Mouse (Mus musculus) midbrain, embryonic 16.5 days (tissue): ENCODE data around the gene Myl10. TPM values are rescaled to one million over a fixed set of nuclear protein-coding genes. Genes with fewer than 3 reads are reported as not detected.

Experiments
- ATAC-seq: fragments of 200-750 bp; cut with Nextera tagmentation; 2 replicates; pipeline ENCODE4 v1.8.0; 2017; ENCODE audit warnings: moderate TSS enrichment
- H3K27ac ChIP-seq: fragments of 300-500 bp; sonication (generic); 2 replicates; pipeline ENCODE4 v1.5.1; 2014; ENCODE audit warnings: mild to moderate bottlenecking, low read length, mixed read lengths
- H3K27me3 ChIP-seq: fragments of 300-500 bp; sonication (generic); 2 replicates; pipeline ENCODE4 v1.6.1; 2014; ENCODE audit warnings: low read depth, low read length, mixed read lengths; ENCODE audit not compliant: control insufficient read depth, insufficient read depth
- H3K36me3 ChIP-seq: fragments of 300-500 bp; sonication (generic); 2 replicates; pipeline ENCODE4 v1.6.1; 2014; ENCODE audit warnings: mild to moderate bottlenecking, low read length, moderate library complexity, mixed read lengths; ENCODE audit not compliant: control insufficient read depth, insufficient read depth
- H3K4me1 ChIP-seq: fragments of 300-500 bp; sonication (generic); 2 replicates; pipeline ENCODE4 v1.6.1; 2014; ENCODE audit warnings: mild to moderate bottlenecking, low read length, mixed read lengths; ENCODE audit not compliant: control insufficient read depth, insufficient read depth
- H3K4me2 ChIP-seq: fragments of 300-500 bp; sonication (generic); 2 replicates; pipeline ENCODE4 v1.6.1; 2014; ENCODE audit warnings: mild to moderate bottlenecking, low read length, mixed read lengths
- H3K4me3 ChIP-seq: fragments of 300-500 bp; sonication (generic); 2 replicates; pipeline ENCODE4 v1.5.1; 2014; ENCODE audit warnings: low read depth, mild to moderate bottlenecking, low read length, moderate library complexity, mixed read lengths
- H3K9ac ChIP-seq: fragments of 300-500 bp; sonication (generic); 2 replicates; pipeline ENCODE4 v1.6.1; 2014; ENCODE audit warnings: low read depth, low read length, mixed read lengths
- H3K9me3 ChIP-seq: fragments of 300-500 bp; sonication (generic); replicated peaks from 2 replicates; pipeline ENCODE4 v1.6.1; 2014; ENCODE audit warnings: mild to moderate bottlenecking, low read length, mixed read lengths; ENCODE audit not compliant: control insufficient read depth, poor library complexity, severe bottlenecking
- WGBS: fragments of 180-500 bp; shearing (Covaris S2); extraction: QIAGEN DNeasy Blood & Tissue Kit; methylation state at CpG from one replicate; pipeline ENCODE4 v1.1.7; 2014; 5-methylcytosine and 5-hydroxymethylcytosine counted together
- polyA plus RNA-seq: library from polyadenylated mRNA; unstranded; fragments of >200 nt; fragmentation: Nextera tagmentation; extraction: Ambion mirVana; gene quantifications from 2 replicates; pipeline ENCODE4 v1.2.1, GENCODE M21; 2015

Gene Myl10
- polyA plus RNA-seq, 1 experiment from 2014 or later, result not detected

GRCm38 (mm10) chr5:136664497-136664896 lies 28.4 kb upstream of the Myl10 start:
- H3K9me3 ChIP-seq, result no peaks in the 10 kb centered on the region
- H3K27me3 ChIP-seq, result no peaks in the 10 kb centered on the region
- ATAC-seq, result no peak
- no peaks in the 10 kb centered on the region for H3K36me3 ChIP-seq
- H3K9ac ChIP-seq, result no peak overlapping the region
- no peak overlapping the region for H3K4me3 ChIP-seq
- H3K27ac ChIP-seq, result no peak overlapping the region
- H3K4me1 ChIP-seq, result no peaks in the 10 kb centered on the region
- H3K4me2 ChIP-seq, result no peak overlapping the region
- WGBS, result 7% methylated on average over 9 of the region's 9 CpGs

DNA sequence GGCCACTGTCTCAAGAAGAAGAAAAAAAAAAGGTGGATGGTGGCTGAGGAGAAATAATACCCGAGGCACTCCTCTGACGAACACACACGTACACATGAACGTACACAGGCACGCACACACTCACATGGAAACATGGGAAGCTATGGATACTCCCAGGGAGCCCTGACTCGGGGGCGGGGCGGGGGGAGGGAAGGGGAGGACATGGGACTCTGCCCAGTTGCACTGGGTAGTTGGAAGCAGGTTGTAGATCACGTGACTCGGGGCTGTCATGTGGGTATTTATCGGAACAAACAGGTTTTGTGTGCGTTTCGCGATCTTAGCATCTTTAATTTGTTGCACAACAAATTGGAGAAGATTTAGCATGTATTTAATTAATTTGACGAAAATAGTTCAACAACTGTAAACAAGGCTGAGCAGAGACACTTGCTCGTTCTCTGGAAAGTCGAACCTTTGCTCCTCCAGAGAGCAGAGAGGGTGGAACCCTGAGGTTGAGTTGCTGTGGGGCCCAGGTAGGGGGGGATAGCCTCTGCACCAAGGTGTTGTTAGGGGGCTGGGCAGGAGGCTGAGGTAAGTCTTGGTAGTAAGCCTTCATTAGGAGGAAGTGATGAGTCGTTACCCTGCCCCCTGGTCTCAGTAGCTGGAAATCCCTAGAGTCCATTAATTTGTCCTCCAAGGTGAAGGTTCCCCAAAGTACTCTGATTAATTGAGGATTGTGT lies 16.5 kb upstream of the Myl10 start:
- Histone ChIP-seq H3K36me3 (no peaks in the 10 kb centered on the region), H3K27ac (no peak overlapping the region), H3K4me2 (no peak overlapping the region), H3K9ac (no peak overlapping the region), H3K27me3 (no peaks in the 10 kb centered on the region), H3K9me3 (no peaks in the 10 kb centered on the region; the same call in 1 of the 2 replicates), H3K4me3 (no peak overlapping the region), H3K4me1 (no peaks in the 10 kb centered on the region)
- ATAC-seq, result no peak
- 91% methylated on average over 18 of the region's 18 CpGs for WGBS

- no peak for ATAC-seq
- no peaks in the 10 kb centered on the region for H3K36me3 ChIP-seq
- WGBS, result 80% methylated on average over 6 of the region's 6 CpGs
- no peak overlapping the region for H3K4me2 ChIP-seq
- H3K27ac ChIP-seq, result no peak overlapping the region
- no peaks in the 10 kb centered on the region; the same call in 1 of the 2 replicates for H3K9me3 ChIP-seq
- no peak overlapping the region for H3K9ac ChIP-seq
- no peaks in the 10 kb centered on the region for H3K4me1 ChIP-seq
- H3K4me3 ChIP-seq, result no peak overlapping the region
- no peaks in the 10 kb centered on the region for H3K27me3 ChIP-seq
Measured at GRCm38 (mm10) chr5:136678840-136679348, 14.1 kb upstream of the Myl10 start.

DNA sequence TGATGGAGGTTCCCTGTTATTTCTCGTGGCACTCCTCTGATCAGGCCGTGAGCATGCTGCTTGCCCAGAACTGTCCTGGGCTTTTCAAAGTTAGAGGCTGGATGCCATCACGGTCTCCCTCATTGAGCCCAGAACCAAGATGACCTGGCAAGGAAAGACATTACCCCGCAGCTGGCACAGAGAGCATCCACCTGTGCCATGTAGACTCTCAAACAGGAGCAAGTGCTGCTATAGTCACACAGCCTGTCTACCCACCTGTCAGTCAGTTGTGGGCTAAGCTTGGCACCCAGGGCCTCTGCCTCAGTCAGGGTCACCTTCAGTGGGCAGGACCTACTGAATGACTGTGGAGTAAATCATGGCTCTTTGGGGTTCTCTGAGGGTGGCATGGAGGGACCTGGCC lies 6.6 kb upstream of the Myl10 start:
- Histone ChIP-seq H3K36me3 (no peaks in the 10 kb centered on the region), H3K4me1 (no peaks in the 10 kb centered on the region), H3K27ac (no peak overlapping the region), H3K4me2 (no peak overlapping the region), H3K27me3 (no peaks in the 10 kb centered on the region), H3K4me3 (no peak overlapping the region), H3K9ac (no peak overlapping the region), H3K9me3 (no peaks in the 10 kb centered on the region)
- WGBS, result 87% methylated on average over 4 of the region's 4 CpGs
- no peak for ATAC-seq

- Histone ChIP-seq H3K4me3 (no peak overlapping the region), H3K4me1 (no peaks in the 10 kb centered on the region), H3K4me2 (no peak overlapping the region), H3K27ac (no peak overlapping the region), H3K9me3 (no peaks in the 10 kb centered on the region), H3K27me3 (no peaks in the 10 kb centered on the region), H3K9ac (no peak overlapping the region), H3K36me3 (no peaks in the 10 kb centered on the region)
- no peak for ATAC-seq
- 73% methylated on average over 7 of the region's 7 CpGs for WGBS
Measured at GRCm38 (mm10) chr5:136687561-136687960, 5.4 kb upstream of the Myl10 start.

DNA sequence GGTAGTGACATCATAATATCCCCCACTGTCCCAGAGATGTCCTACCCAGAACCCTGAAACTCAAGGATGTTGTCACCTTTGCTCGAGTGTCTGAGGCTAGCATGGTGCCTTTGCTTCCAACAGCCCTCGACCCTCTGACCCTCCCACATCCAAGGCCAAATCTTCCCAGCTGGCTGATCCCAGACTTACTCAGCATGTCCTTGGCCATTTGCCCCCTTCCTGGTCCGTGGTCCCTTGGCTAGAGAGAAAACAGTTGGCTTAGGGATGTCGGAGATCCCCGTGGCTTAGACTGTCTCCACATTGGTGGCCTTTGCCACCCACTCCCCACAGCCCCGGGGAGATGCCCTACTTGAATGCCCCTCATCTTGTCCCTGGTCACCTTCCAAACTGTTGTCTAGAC lies 4.1 kb upstream of the Myl10 start:
- no peak overlapping the region for H3K4me3 ChIP-seq
- no peak overlapping the region for H3K27ac ChIP-seq
- H3K9me3 ChIP-seq, result no peaks in the 10 kb centered on the region
- WGBS, result 82% methylated on average over 6 of the region's 6 CpGs
- no peaks in the 10 kb centered on the region for H3K27me3 ChIP-seq
- no peak overlapping the region for H3K9ac ChIP-seq
- no peak for ATAC-seq
- H3K4me1 ChIP-seq, result no peaks in the 10 kb centered on the region
- no peak overlapping the region for H3K4me2 ChIP-seq
- H3K36me3 ChIP-seq, result no peaks in the 10 kb centered on the region

GRCm38 (mm10) chr5:136691170-136691569 lies 1.8 kb upstream of the Myl10 start:
- H3K27me3 ChIP-seq, result no peaks in the 10 kb centered on the region
- H3K4me2 ChIP-seq, result no peak overlapping the region
- WGBS, result 68% methylated on average over 3 of the region's 3 CpGs
- no peak overlapping the region for H3K4me3 ChIP-seq
- H3K4me1 ChIP-seq, result no peaks in the 10 kb centered on the region
- no peaks in the 10 kb centered on the region for H3K36me3 ChIP-seq
- no peaks in the 10 kb centered on the region for H3K9me3 ChIP-seq
- no peak for ATAC-seq
- no peak overlapping the region for H3K9ac ChIP-seq
- H3K27ac ChIP-seq, result no peak overlapping the region

DNA sequence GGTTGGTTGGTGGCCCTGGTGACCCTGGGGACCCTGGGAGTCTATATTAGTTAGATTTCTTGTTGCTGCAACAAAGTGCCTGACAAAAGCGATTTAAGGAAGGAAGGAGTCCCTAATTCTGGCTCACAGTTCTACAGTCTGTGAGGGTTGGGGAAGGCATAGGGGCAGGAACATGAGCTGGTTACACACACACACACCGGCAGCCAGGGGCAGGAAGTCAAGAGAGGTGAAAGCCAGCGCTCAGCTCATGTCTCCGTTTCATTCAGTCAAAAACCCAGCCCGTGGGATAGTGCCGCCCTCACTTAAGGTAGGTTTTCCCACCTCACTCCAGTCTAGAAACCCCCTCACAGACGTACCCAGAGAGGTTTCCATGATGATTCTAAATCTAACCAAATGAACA lies 472 bp downstream of the Myl10 start:
- no peak overlapping the region for H3K27ac ChIP-seq
- no peaks in the 10 kb centered on the region for H3K4me1 ChIP-seq
- no peak overlapping the region for H3K9ac ChIP-seq
- no peak overlapping the region for H3K4me2 ChIP-seq
- no peaks in the 10 kb centered on the region for H3K9me3 ChIP-seq
- H3K27me3 ChIP-seq, result no peaks in the 10 kb centered on the region
- H3K36me3 ChIP-seq, result no peaks in the 10 kb centered on the region
- H3K4me3 ChIP-seq, result no peak overlapping the region
- ATAC-seq, result no peak
- WGBS, result 82% methylated on average over 7 of the region's 7 CpGs

GRCm38 (mm10) chr5:136694976-136695375 lies 2.0 kb downstream of the Myl10 start:
- H3K4me3 ChIP-seq, result no peak overlapping the region
- H3K4me2 ChIP-seq, result no peak overlapping the region
- no peaks in the 10 kb centered on the region for H3K9me3 ChIP-seq
- H3K27me3 ChIP-seq, result no peaks in the 10 kb centered on the region
- no peak overlapping the region for H3K9ac ChIP-seq
- no peaks in the 10 kb centered on the region for H3K4me1 ChIP-seq
- no peaks in the 10 kb centered on the region for H3K36me3 ChIP-seq
- no peak overlapping the region for H3K27ac ChIP-seq
- no peak for ATAC-seq
- whole genome bisulfite sequencing, result 67% methylated on average over 6 of the region's 6 CpGs
